Mouse (Mus musculus) stomach, embryonic 16.5 days (tissue): ENCODE measurements at regions not wholly inside any gene's neighbourhood (a gene's known extent, or its start where the extent isn't known, plus 50 kb on each side); places are given as distances from the start of the nearest gene placed in this dataset.

Experiments
- ATAC-seq: fragments of 200-750 bp; cut with Nextera tagmentation; 2 replicates; pipeline ENCODE4 v1.8.0; 2017; ENCODE audit warnings: moderate number of reproducible peaks, moderate TSS enrichment; ENCODE audit not compliant: insufficient read depth, low FRiP score
- H3K27ac ChIP-seq: fragments of 300-500 bp; sonication (generic); 2 replicates; pipeline ENCODE4 v1.5.1; 2014; ENCODE audit warnings: low read length
- H3K27me3 ChIP-seq: fragments of 300-500 bp; sonication (generic); 2 replicates; pipeline ENCODE4 v1.6.1; 2014; ENCODE audit warnings: low read length, control low read depth, mixed read lengths; ENCODE audit not compliant: control insufficient read depth, insufficient read depth
- H3K36me3 ChIP-seq: fragments of 300-500 bp; sonication (generic); 2 replicates; pipeline ENCODE4 v1.6.1; 2014; ENCODE audit warnings: low read length; ENCODE audit not compliant: control insufficient read depth, insufficient read depth
- H3K4me1 ChIP-seq: fragments of 300-500 bp; sonication (generic); 2 replicates; pipeline ENCODE4 v1.6.1; 2014; ENCODE audit warnings: low read length, control low read depth, mixed read lengths; ENCODE audit not compliant: control insufficient read depth, insufficient read depth
- H3K4me2 ChIP-seq: fragments of 300-500 bp; sonication (generic); 2 replicates; pipeline ENCODE4 v1.6.1; 2014; ENCODE audit warnings: low read depth, low read length, mixed read lengths
- H3K4me3 ChIP-seq: fragments of 300-500 bp; sonication (generic); replicated peaks from 2 replicates; pipeline ENCODE4 v1.5.1; 2014; ENCODE audit warnings: mild to moderate bottlenecking, low read length
- H3K9ac ChIP-seq: fragments of 300-500 bp; sonication (generic); 2 replicates; pipeline ENCODE4 v1.6.1; 2014; ENCODE audit warnings: low read length
- H3K9me3 ChIP-seq: fragments of 300-500 bp; sonication (generic); replicated peaks from 2 replicates; pipeline ENCODE4 v1.6.1; 2016; ENCODE audit warnings: low read length, control low read depth; ENCODE audit not compliant: control insufficient read depth
- WGBS: fragments of 180-500 bp; shearing (Covaris S2); extraction: QIAGEN DNeasy Blood & Tissue Kit; methylation state at CpG from one replicate; pipeline ENCODE4 v1.1.7; 2014; 5-methylcytosine and 5-hydroxymethylcytosine counted together

DNA sequence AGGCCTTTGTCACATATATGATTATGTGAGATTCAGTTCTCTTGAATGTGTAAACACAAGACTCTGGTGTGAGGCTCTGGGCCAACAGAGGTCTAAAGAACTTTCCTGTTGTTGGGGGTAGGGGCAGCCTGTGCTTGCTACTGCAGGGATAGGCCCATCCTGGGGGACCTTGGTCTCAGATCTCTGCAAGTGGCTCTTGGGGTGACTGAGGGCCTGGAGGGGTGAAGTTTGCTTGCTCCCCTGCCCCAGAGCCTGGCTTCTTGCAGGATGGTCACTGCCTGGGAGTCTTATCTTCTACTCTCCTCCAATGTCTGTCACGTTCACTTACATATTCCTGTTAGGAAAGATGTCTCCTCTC is 121.8 kb upstream of the Arhgap5 start:
- ATAC-seq, result no peak
- Histone ChIP-seq H3K4me1 (peaks cover 26% of the 10 kb centered on the region), H3K4me3 (no peak overlapping the region), H3K9ac (no peak overlapping the region), H3K9me3 (no peaks in the 10 kb centered on the region), H3K27me3 (no peaks in the 10 kb centered on the region), H3K36me3 (no peaks in the 10 kb centered on the region), H3K4me2 (no peak overlapping the region), H3K27ac (peak overlapping the region; percentile 86)
- WGBS, result 68% methylated on average over 1 of the region's 1 CpGs

DNA sequence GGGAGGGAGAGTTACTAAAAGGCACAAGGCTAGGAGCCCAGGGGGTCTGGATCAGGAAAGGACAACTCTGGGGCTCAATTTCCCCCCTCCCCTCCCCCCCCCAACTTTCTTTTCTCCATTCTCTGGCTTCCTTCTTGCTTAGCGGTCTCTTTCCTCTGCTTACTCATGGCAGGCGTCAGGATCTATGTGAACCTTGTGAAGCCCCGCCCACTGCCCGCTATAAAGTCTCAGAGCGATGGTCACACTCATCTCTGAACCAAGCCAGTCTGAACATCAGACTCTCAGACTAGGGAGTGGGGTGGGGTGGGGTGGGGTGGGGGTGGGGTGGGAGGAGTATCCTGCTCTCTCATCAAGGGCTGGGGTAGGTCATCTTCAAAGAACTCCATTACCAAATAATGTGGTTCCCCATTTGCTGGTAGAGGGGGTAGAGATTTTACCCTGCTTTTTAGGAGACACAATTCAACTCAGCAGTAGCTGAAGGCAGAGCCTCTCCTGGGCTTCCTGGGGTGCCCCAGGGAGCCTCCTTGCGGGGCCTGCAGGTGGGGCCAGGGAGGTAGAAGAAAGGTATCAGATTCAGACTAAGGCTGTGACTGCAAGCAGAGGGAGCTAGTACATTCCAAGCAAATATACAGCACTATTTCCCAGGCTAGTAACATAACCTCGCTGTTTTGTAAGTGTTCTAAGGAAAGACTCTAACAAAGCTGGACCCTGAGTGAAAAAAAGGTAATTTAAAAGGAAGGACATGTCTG is 120.8 kb upstream of the Arhgap5 start:
- Histone ChIP-seq H3K4me2 (0 out of 2 replicates have a peak overlapping the region, but pooled peaks have one; percentile 12), H3K27ac (no peak overlapping the region), H3K27me3 (no peaks in the 10 kb centered on the region)

DNA sequence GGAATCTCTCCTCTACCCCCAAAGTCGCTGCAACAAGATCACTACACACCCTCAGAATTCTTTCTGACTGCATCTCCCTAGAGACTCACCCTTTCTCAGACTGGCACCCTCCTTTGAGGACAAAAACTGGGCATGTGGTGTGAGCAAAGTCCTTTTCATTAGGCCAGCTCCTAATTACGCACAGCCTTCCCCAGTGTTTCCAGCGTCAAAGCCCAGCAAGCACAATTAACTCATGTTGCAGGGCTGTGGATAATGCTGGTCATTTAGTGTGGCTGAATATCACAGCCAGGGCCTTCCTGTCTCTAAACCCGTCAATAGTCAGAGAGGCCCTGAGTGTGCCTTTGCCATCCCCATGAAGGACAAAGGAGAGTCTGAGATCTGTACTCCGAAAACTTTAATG is 114.2 kb upstream of the Arhgap5 start:
- Histone ChIP-seq H3K27me3 (no peaks in the 10 kb centered on the region), H3K27ac (no peak overlapping the region), H3K36me3 (no peaks in the 10 kb centered on the region), H3K9me3 (no peaks in the 10 kb centered on the region), H3K9ac (no peak overlapping the region), H3K4me2 (no peak overlapping the region), H3K4me3 (no peak overlapping the region), H3K4me1 (peaks cover 5% of the 10 kb centered on the region)
- WGBS, result 78% methylated on average over 5 of the region's 5 CpGs
- no peak for ATAC-seq

More for the DNA sequence above, 120.8 kb upstream of the Arhgap5 start:
- H3K4me3 ChIP-seq, result no peak overlapping the region
- peak; percentile 53; the same call in 1 of the 2 replicates for ATAC-seq
- no peaks in the 10 kb centered on the region for H3K9me3 ChIP-seq
- H3K36me3 ChIP-seq, result no peaks in the 10 kb centered on the region
- 21% methylated on average over 7 of the region's 7 CpGs for WGBS
- H3K4me1 ChIP-seq, result peaks cover 26% of the 10 kb centered on the region
- H3K9ac ChIP-seq, result no peak overlapping the region

DNA sequence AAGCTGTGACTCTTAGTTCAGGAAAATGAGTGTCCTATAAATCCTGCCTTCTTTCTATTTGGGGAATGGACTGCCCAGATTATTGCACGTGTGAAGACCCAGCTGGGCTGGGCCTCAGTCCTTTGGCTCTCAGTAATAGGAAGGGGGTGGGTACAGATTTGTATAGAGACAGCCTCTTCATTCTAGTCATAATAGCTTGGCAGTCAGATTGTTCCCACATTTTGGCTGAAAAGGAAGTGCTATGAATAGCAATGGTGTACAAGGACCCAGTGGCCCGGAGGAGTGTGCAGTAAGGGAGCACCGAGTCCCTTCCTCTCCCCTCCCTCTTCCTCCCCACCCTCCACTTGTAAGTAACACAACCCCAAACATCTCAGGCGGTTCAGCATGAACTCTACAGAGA is 113.5 kb upstream of the Arhgap5 start:
- no peaks in the 10 kb centered on the region for H3K36me3 ChIP-seq
- no peaks in the 10 kb centered on the region for H3K27me3 ChIP-seq
- ATAC-seq, result peak; percentile 62
- H3K9ac ChIP-seq, result no peak overlapping the region
- H3K9me3 ChIP-seq, result no peaks in the 10 kb centered on the region
- peaks cover 5% of the 10 kb centered on the region for H3K4me1 ChIP-seq
- no peak overlapping the region for H3K27ac ChIP-seq
- H3K4me3 ChIP-seq, result no peak overlapping the region
- 54% methylated on average over 4 of the region's 4 CpGs for WGBS
- no peak overlapping the region for H3K4me2 ChIP-seq

DNA sequence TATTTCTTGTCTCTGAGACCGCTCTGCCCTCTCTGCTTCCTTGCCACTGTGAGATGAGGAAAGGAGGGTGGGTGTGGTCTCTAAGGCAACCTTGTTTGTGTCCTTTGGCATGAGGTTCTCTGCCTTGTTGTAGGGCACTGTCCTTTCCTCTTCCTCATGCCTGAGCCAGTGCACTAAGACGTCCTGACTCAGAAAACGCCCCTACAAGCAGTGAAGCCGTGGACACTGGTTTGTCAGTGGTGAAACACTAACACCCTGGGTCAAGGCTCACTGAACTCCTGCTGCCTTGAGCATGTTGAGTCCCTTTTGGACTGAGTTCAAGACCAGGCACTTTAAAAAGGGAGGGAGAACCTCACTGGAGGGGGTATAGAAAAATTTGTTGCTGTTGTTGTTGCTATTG is 111.1 kb upstream of the Arhgap5 start:
- WGBS, result 76% methylated on average over 4 of the region's 4 CpGs
- no peak for ATAC-seq
- peaks cover 8% of the 10 kb centered on the region for H3K4me1 ChIP-seq
- no peaks in the 10 kb centered on the region for H3K27me3 ChIP-seq
- H3K27ac ChIP-seq, result no peak overlapping the region
- H3K36me3 ChIP-seq, result no peaks in the 10 kb centered on the region
- H3K9ac ChIP-seq, result no peak overlapping the region
- H3K4me2 ChIP-seq, result no peak overlapping the region
- H3K4me3 ChIP-seq, result no peak overlapping the region
- no peaks in the 10 kb centered on the region for H3K9me3 ChIP-seq

DNA sequence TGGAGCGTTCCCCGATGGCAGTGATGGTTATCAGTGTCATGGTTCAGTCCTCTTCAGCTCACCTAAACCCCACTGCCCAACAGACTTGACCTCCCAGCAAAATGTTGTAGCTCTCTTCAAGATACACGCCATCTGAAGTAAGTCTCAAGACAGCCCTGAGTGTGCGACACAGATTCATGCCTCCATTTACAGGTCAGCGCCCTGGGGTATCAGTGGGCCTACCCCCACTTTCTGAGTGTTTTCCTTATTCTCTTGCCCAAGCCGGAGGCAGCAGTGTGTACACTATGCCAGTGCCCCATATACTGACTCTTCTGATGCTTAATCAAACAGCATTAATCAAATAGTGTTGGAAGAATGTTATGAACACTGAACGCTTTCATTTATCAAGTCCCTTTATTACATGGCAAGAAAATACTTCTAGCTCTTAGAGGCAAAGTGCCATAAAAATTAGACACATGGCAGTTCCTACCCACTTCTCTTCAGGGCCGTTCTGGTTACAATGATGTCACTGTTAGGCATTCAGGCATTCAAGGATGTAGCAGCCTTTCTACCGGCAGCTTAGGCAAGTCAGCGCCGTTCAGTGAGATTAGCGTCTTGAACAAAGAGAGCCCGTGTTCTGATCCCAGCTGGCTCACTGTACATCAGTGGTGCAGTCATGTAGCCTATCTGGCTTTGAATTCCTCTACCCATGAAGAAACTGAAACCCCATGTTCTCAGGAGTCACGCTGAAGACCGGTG is 109.6 kb upstream of the Arhgap5 start:
- Histone ChIP-seq H3K36me3 (no peaks in the 10 kb centered on the region), H3K27me3 (no peaks in the 10 kb centered on the region), H3K27ac (no peak overlapping the region), H3K4me3 (no peak overlapping the region), H3K4me1 (peaks cover 12% of the 10 kb centered on the region), H3K4me2 (no peak overlapping the region), H3K9me3 (no peaks in the 10 kb centered on the region), H3K9ac (no peak overlapping the region)
- WGBS, result 66% methylated on average over 15 of the region's 15 CpGs
- ATAC-seq, result no peak

DNA sequence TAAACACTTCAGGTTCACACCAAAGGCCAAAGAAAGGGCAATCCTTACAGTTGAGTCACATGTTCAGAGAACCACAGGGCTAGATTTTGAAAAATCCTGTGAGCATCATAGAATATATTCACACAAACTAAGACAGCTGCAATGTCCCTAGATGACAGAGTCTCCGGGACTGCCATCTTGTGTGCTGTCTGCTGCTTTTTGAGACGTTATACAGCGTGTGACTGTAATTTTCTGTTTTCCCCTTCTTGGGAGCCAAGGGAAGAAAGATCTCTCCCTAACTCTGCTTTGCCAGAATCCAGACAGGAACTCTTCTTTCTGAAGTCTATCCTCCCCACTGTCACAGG is 109.1 kb upstream of the Arhgap5 start:
- 91% methylated on average over 3 of the region's 3 CpGs for WGBS

DNA sequence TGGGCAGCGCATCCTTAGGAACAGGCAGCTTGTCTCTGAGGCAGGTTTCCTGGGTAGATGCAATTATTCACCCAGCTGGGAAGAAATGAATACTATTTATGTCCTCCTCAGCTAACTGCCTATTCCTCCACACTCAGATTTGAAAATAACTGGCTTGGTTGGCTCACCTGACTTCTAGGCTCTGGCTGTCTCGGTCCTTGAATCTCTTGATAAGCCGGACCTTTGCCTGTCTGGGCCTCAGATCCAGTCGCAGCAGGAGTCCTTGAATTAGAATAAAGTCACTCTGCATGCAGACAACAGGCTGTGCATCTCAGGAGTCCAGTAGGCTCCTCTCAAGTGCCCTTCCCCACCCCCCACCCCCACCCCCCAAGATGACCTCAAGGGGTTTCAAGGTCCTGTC is 108.7 kb upstream of the Arhgap5 start:
- WGBS, result 78% methylated on average over 4 of the region's 4 CpGs
- Histone ChIP-seq H3K36me3 (no peaks in the 10 kb centered on the region), H3K4me1 (peaks cover 12% of the 10 kb centered on the region; the same call in 1 of the 2 replicates), H3K4me2 (no peak overlapping the region), H3K27me3 (no peaks in the 10 kb centered on the region), H3K9ac (no peak overlapping the region), H3K9me3 (no peaks in the 10 kb centered on the region), H3K4me3 (no peak overlapping the region), H3K27ac (no peak overlapping the region)
- no peak for ATAC-seq

More for the DNA sequence above, 109.1 kb upstream of the Arhgap5 start:
- H3K4me3 ChIP-seq, result no peak overlapping the region
- H3K9me3 ChIP-seq, result no peaks in the 10 kb centered on the region
- ATAC-seq, result no peak
- no peaks in the 10 kb centered on the region for H3K36me3 ChIP-seq
- H3K27me3 ChIP-seq, result no peaks in the 10 kb centered on the region
- peaks cover 12% of the 10 kb centered on the region; the same call in 1 of the 2 replicates for H3K4me1 ChIP-seq
- H3K4me2 ChIP-seq, result no peak overlapping the region
- no peak overlapping the region for H3K9ac ChIP-seq
- H3K27ac ChIP-seq, result no peak overlapping the region

DNA sequence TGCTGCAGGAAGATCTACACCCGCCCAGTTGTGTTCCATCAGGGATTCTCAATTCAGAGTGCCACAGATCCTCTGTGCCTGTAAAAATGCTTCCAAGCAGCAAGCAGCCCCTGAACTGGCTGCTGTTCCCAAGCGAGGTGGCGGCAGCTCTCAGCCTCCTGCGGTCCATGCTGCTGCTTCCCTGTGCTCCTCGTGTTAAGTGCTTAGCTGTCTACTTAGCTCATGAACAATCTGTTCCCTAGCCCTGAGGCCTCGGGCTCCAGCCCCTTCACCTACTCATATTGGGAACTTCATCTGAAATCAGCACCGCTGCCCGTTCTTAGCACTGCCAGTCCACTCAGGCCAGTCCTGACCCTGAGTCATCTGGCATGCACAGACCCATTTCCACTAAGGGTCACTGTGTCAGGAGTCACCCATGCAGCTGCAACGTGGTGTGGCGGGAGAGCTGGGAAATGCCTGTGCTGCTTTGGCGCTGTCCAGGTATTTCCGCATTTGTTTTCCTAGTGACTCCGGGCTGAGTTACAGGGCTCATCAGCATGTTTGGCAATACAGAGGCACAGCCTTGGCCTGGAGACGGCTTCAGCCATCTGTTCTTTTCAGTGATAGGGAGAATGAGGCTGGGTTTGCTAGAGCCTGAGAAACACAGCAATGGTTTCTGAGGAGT is 107.5 kb upstream of the Arhgap5 start:
- H3K4me2 ChIP-seq, result no peak overlapping the region
- no peaks in the 10 kb centered on the region for H3K27me3 ChIP-seq
- H3K9ac ChIP-seq, result no peak overlapping the region
- H3K27ac ChIP-seq, result no peak overlapping the region
- ATAC-seq, result no peak
- 51% methylated on average over 14 of the region's 14 CpGs for WGBS
- peaks cover 12% of the 10 kb centered on the region; the same call in 1 of the 2 replicates for H3K4me1 ChIP-seq
- no peaks in the 10 kb centered on the region for H3K36me3 ChIP-seq
- no peaks in the 10 kb centered on the region for H3K9me3 ChIP-seq
- no peak overlapping the region for H3K4me3 ChIP-seq
